Mouse (Mus musculus): Measurements from ENCODE around the gene Tbc1d32. TPM values are rescaled to one million over a fixed set of nuclear protein-coding genes. Genes with fewer than 3 reads are reported as not detected.

The Tbc1d32 gene
- total and polyA plus RNA-seq, 3 experiments, result 4.4 to 5.9 (median 4.6) TPM

- H3K9ac ChIP-seq (ENCODE audit: insufficient read depth, low read depth), result no peak overlapping the region
- H3K4me1 ChIP-seq (ENCODE audit: control insufficient read depth in 1 of 2, insufficient read depth in 2 of 2), result no peaks in the 10 kb centered on the region
- dilution Hi-C loops (cut with MboI; ENCODE audit: extremely low pct_ligation_motif_present, extremely low pct_unique_long_range_greater_than_20kb, low sequenced_read_pairs), result no loop called here
- H3K4me3 ChIP-seq (replicated peaks in 1 of 3; ENCODE audit: low read depth in 2 of 3, low read length in 2 of 3, poor library complexity in 1 of 3), result no peak overlapping the region
- in situ Hi-C loops (cut with MboI; ENCODE audit: low pct_ligation_motif_present, low pct_unique_long_range_greater_than_20kb, low sequenced_read_pairs), result no loop called here
- H3K4me2 ChIP-seq (ENCODE audit: insufficient read depth, low read depth, poor library complexity, severe bottlenecking), result no peak overlapping the region
- no peak for DNase-seq (ENCODE audit: extremely low read depth)
- H3K27me3 ChIP-seq (replicated peaks), result no peaks in the 10 kb centered on the region
- no peaks in the 10 kb centered on the region for H3K9me3 ChIP-seq (replicated peaks; ENCODE audit: low read length)
- peaks cover 2% of the 10 kb centered on the region in 2 experiments for H3K36me3 ChIP-seq (replicated peaks in 1 of 2; ENCODE audit: control insufficient read depth in 1 of 2, insufficient read depth in 1 of 2, low read length in 1 of 2)
- H3K27ac ChIP-seq (ENCODE audit: insufficient read depth, low read depth), result no peak overlapping the region
- H3K79me2 ChIP-seq (replicated peaks; ENCODE audit: control insufficient read depth, extremely low read depth, insufficient read depth, poor library complexity, severe bottlenecking), result no peaks in the 10 kb centered on the region
- peak; percentile 80 for TF ChIP-seq MAFK (IDR thresholded peaks at IDR 0.05; ENCODE audit: insufficient replicate concordance, low read length)
- no peak for TF ChIP-seq USF1 (IDR thresholded peaks at IDR 0.05; ENCODE audit: low read depth, low read length)
- TF ChIP-seq MYC (IDR thresholded peaks at IDR 0.05; ENCODE audit: low read depth, low read length), result no peak
These were observed 165.7 kb downstream of the Tbc1d32 start for GRCm38 (mm10) chr10:56062746-56063145.

- H3K4me1 ChIP-seq (ENCODE audit: control insufficient read depth in 1 of 2, insufficient read depth in 2 of 2), result no peaks in the 10 kb centered on the region
- H3K36me3 ChIP-seq (replicated peaks in 1 of 2; ENCODE audit: control insufficient read depth in 1 of 2, insufficient read depth in 1 of 2, low read length in 1 of 2), result peaks cover 2% of the 10 kb centered on the region in 2 experiments
- H3K79me2 ChIP-seq (replicated peaks; ENCODE audit: control insufficient read depth, extremely low read depth, insufficient read depth, poor library complexity, severe bottlenecking), result no peaks in the 10 kb centered on the region
- in situ Hi-C loops (cut with MboI; ENCODE audit: low pct_ligation_motif_present, low pct_unique_long_range_greater_than_20kb, low sequenced_read_pairs), result no loop called here
- H3K4me3 ChIP-seq (replicated peaks in 1 of 3; ENCODE audit: low read depth in 2 of 3, low read length in 2 of 3, poor library complexity in 1 of 3), result no peak overlapping the region
- TF ChIP-seq ZNF384 (IDR thresholded peaks at IDR 0.05; ENCODE audit: low read depth, low read length) (no peak), MAZ (IDR thresholded peaks at IDR 0.05; ENCODE audit: low read depth, low read length) (no peak), ZMIZ1 (IDR thresholded peaks at IDR 0.05; ENCODE audit: low read depth, low read length) (no peak), ZKSCAN1 (IDR thresholded peaks at IDR 0.05; ENCODE audit: borderline replicate concordance, low read depth, low read length) (no peak), MAX (IDR thresholded peaks at IDR 0.05; ENCODE audit: low read length) (no peak), UBTF (IDR thresholded peaks at IDR 0.05; ENCODE audit: low read depth, low read length) (no peak), PAX5 (IDR thresholded peaks at IDR 0.05; ENCODE audit: low read length) (no peak)
- no peaks in the 10 kb centered on the region for H3K27me3 ChIP-seq (replicated peaks)
- H3K9ac ChIP-seq (ENCODE audit: insufficient read depth, low read depth), result no peak overlapping the region
- H3K4me2 ChIP-seq (ENCODE audit: insufficient read depth, low read depth, poor library complexity, severe bottlenecking), result no peak overlapping the region
- dilution Hi-C loops (cut with MboI; ENCODE audit: extremely low pct_ligation_motif_present, extremely low pct_unique_long_range_greater_than_20kb, low sequenced_read_pairs), result no loop called here
- no peak for DNase-seq (ENCODE audit: extremely low read depth)
- no peaks in the 10 kb centered on the region for H3K9me3 ChIP-seq (replicated peaks; ENCODE audit: low read length)
- H3K27ac ChIP-seq (ENCODE audit: insufficient read depth, low read depth), result no peak overlapping the region
These were observed 167.2 kb downstream of the Tbc1d32 start for GRCm38 (mm10) chr10:56061238-56061830.

- in situ Hi-C loops (cut with MboI; ENCODE audit: low pct_ligation_motif_present, low pct_unique_long_range_greater_than_20kb, low sequenced_read_pairs), result no loop called here
- dilution Hi-C loops (cut with MboI; ENCODE audit: extremely low pct_ligation_motif_present, extremely low pct_unique_long_range_greater_than_20kb, low sequenced_read_pairs), result no loop called here
- no peak overlapping the region for H3K27ac ChIP-seq (ENCODE audit: insufficient read depth, low read depth)
These were observed 169.5 kb downstream of the Tbc1d32 start for GRCm38 (mm10) chr10:56058979-56059422.

More at GRCm38 (mm10) chr10:56058979-56059422, 169.5 kb downstream of the Tbc1d32 start:
- Histone ChIP-seq H3K9me3 (replicated peaks; ENCODE audit: low read length) (no peaks in the 10 kb centered on the region), H3K4me1 (ENCODE audit: control insufficient read depth in 1 of 2, insufficient read depth in 2 of 2) (no peaks in the 10 kb centered on the region), H3K4me2 (ENCODE audit: insufficient read depth, low read depth, poor library complexity, severe bottlenecking) (no peak overlapping the region), H3K36me3 (replicated peaks in 1 of 2; ENCODE audit: control insufficient read depth in 1 of 2, insufficient read depth in 1 of 2, low read length in 1 of 2) (peaks cover 2% of the 10 kb centered on the region in 2 experiments), H3K79me2 (replicated peaks; ENCODE audit: control insufficient read depth, extremely low read depth, insufficient read depth, poor library complexity, severe bottlenecking) (no peaks in the 10 kb centered on the region), H3K9ac (ENCODE audit: insufficient read depth, low read depth) (no peak overlapping the region), H3K4me3 (replicated peaks in 1 of 3; ENCODE audit: low read depth in 2 of 3, low read length in 2 of 3, poor library complexity in 1 of 3) (no peak overlapping the region), H3K27me3 (replicated peaks) (no peaks in the 10 kb centered on the region)
- no peak for DNase-seq (ENCODE audit: extremely low read depth)
- TF ChIP-seq MAX (IDR thresholded peaks at IDR 0.05; ENCODE audit: low read length) (no peak), ETS1 (conservative IDR thresholded peaks at IDR 0.05; ENCODE audit: low read depth, low read length) (no peak), E2F4 (IDR thresholded peaks at IDR 0.05; ENCODE audit: insufficient replicate concordance, low read depth, low read length) (no peak), EP300 (IDR thresholded peaks at IDR 0.05; ENCODE audit: low read length) (no peak), TCF12 (IDR thresholded peaks at IDR 0.05; ENCODE audit: low read depth, low read length) (no peak), PAX5 (IDR thresholded peaks at IDR 0.05; ENCODE audit: low read length) (no peak), MAFK (IDR thresholded peaks at IDR 0.05; ENCODE audit: insufficient replicate concordance, low read length) (no peak), POLR2AphosphoS2 (IDR thresholded peaks at IDR 0.05; ENCODE audit: low read depth, low read length) (no peak), USF1 (IDR thresholded peaks at IDR 0.05; ENCODE audit: low read depth, low read length) (no peak), POLR2A (IDR thresholded peaks at IDR 0.05; ENCODE audit: low read depth, low read length) (no peak), KAT2A (IDR thresholded peaks at IDR 0.05; ENCODE audit: insufficient replicate concordance, low read length) (no peak), SMC3 (IDR thresholded peaks at IDR 0.05; ENCODE audit: low read depth, low read length) (no peak), CHD1 (IDR thresholded peaks at IDR 0.05; ENCODE audit: low read depth, low read length) (no peak)
